Comparison of ENCODE assay signal across 22 mouse cellular contexts in the genomic region with DNA sequence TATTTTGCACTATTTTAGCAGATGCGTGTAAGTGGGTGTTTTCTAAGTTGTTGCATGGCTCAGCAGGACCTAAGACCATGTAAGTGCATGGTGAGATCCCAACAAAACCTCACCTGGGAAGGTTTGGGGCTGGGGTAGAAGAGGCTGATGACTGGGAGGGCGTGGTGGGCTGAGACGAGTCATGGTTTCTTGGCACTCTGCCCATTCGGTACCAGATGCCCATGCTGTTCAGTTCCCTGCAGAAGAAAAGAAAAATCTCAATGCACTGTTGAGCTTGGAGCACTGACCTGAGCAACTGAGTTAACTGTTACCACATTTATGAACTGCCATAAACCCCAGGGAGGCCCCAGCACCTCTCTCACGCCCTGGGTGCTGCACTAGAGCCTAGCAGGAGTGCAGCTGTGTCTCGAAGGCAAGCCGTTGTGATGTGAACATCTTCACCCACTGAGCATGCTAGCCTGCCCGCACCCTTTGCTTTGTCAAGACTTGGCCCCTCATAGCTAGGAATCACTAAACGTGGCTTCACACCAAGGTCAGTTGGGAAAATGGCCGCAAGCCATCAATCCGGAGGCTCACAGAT.
A peak's percentile ranks its signal among the peaks of the same experiment; 100 is the strongest.
DNase-seq lines count a peak whose midpoint lies in the region; ATAC-seq and TF ChIP-seq lines count a peak whose summit lies in the region.
"Had no signal": no experiment of that assay in that cellular context is flagged by ENCODE, and none has a peak within 500 bp of the region (broad histone marks: within the 10 kb centered on the region; RNA-seq: fewer than 3 reads in every experiment).

No protein-coding gene starts in this region.

- H3K4me3 ChIP-seq in hindbrain, embryonic 13.5 days: no peak overlapping the region
- no peak overlapping the region for H3K4me3 ChIP-seq in hindbrain, embryonic 11.5 days (ENCODE audit: low read depth, low read length)
- H3K4me3 ChIP-seq in thymus, adult 2 months (ENCODE audit: control insufficient read depth, insufficient read depth, low read length): no peak overlapping the region
- H3K4me3 ChIP-seq: embryonic facial prominence, embryonic 13.5 days; layer of hippocampus, adult 2 months; midbrain, embryonic 15.5 days; myocyte had no signal

- peaks cover 33% of the 10 kb centered on the region for H3K4me1 ChIP-seq in hindbrain, embryonic 13.5 days (replicated peaks)
- 0 out of 2 replicates have a peak, but pooled peaks cover 4% of the 10 kb centered on the region for H3K4me1 ChIP-seq in hindbrain, embryonic 11.5 days (replicated peaks; ENCODE audit: control insufficient read depth, insufficient read depth, low read length)
- H3K4me1 ChIP-seq in thymus, adult 2 months (replicated peaks; ENCODE audit: control insufficient read depth, insufficient read depth, low read length): peaks cover 49% of the 10 kb centered on the region

- peak overlapping the region; percentile 32; the same call in 1 of the 2 replicates for H3K27ac ChIP-seq in hindbrain, embryonic 13.5 days
- no peak overlapping the region for H3K27ac ChIP-seq in hindbrain, embryonic 11.5 days (ENCODE audit: low read depth, low read length)
- peak overlapping the region; percentile 70 for H3K27ac ChIP-seq in thymus, adult 2 months (ENCODE audit: control insufficient read depth, insufficient read depth, low read length)
- H3K27ac ChIP-seq: embryonic facial prominence, embryonic 13.5 days; layer of hippocampus, adult 2 months; midbrain, embryonic 15.5 days had no signal

- no peak for DNase-seq in hindbrain, embryonic 11.5 days (ENCODE audit: low spot score)
- DNase-seq in thymus, adult 2 months: no peak
- no peak for DNase-seq in thymus, postnatal 25 days
- no peak for DNase-seq in right cerebral cortex, adult 18-20 months
- DNase-seq: adrenal gland, adult 8-10 months; cerebellum, postnatal 10 days; forebrain, postnatal 0 days; heart, postnatal 14 days; kidney, adult 2 months; kidney, postnatal 10 days; layer of hippocampus, postnatal 36 days; lung, postnatal 10 days had no signal

- no peaks in the 10 kb centered on the region for H3K27me3 ChIP-seq in hindbrain, embryonic 13.5 days
- H3K27me3 ChIP-seq in hindbrain, embryonic 11.5 days (ENCODE audit: control insufficient read depth, insufficient read depth, low read length): no peaks in the 10 kb centered on the region
- no peaks in the 10 kb centered on the region for H3K27me3 ChIP-seq in thymus, adult 2 months (ENCODE audit: control insufficient read depth, insufficient read depth, low read length)
- H3K27me3 ChIP-seq: embryonic facial prominence, embryonic 13.5 days; midbrain, embryonic 15.5 days; Patski had no signal

- no peak overlapping the region for H3K4me2 ChIP-seq in hindbrain, embryonic 13.5 days
- H3K4me2 ChIP-seq in hindbrain, embryonic 11.5 days (replicated peaks; ENCODE audit: low read depth, low read length): no peak overlapping the region
- H3K4me2 ChIP-seq: embryonic facial prominence, embryonic 13.5 days; heart, embryonic 11.5 days; midbrain, embryonic 15.5 days had no signal

- TF ChIP-seq CTCF in thymus, adult 2 months (IDR thresholded peaks at IDR 0.05; ENCODE audit: borderline replicate concordance, control insufficient read depth, extremely low read depth, insufficient read depth, low read length, poor library complexity): no peak

- H3K9ac ChIP-seq in hindbrain, embryonic 13.5 days: no peak overlapping the region
- no peak overlapping the region for H3K9ac ChIP-seq in hindbrain, embryonic 11.5 days (ENCODE audit: low read depth, low read length)
- H3K9ac ChIP-seq: embryonic facial prominence, embryonic 13.5 days; forebrain, postnatal 0 days; midbrain, embryonic 15.5 days had no signal

- 87% methylated on average over 11 of the region's 11 CpGs for WGBS in hindbrain, embryonic 13.5 days
- WGBS in hindbrain, embryonic 11.5 days: 93% methylated on average over 11 of the region's 11 CpGs
- 79% methylated on average over 11 of the region's 11 CpGs for WGBS in thymus, adult 2 months

- H3K9me3 ChIP-seq in hindbrain, embryonic 13.5 days: no peaks in the 10 kb centered on the region
- no peaks in the 10 kb centered on the region for H3K9me3 ChIP-seq in hindbrain, embryonic 11.5 days (ENCODE audit: control insufficient read depth, low read length)
- H3K9me3 ChIP-seq: embryonic facial prominence, embryonic 13.5 days; midbrain, embryonic 15.5 days had no signal

- peaks cover 69% of the 10 kb centered on the region for H3K36me3 ChIP-seq in hindbrain, embryonic 13.5 days
- H3K36me3 ChIP-seq in hindbrain, embryonic 11.5 days (ENCODE audit: control insufficient read depth, insufficient read depth, low read length): peaks cover 10% of the 10 kb centered on the region
- H3K36me3 ChIP-seq in thymus, adult 2 months (ENCODE audit: control insufficient read depth, insufficient read depth, low read length): peaks cover 12% of the 10 kb centered on the region; the same call in 1 of the 2 replicates

- no peak for ATAC-seq in hindbrain, embryonic 13.5 days (ENCODE audit: low FRiP score)
- ATAC-seq in hindbrain, embryonic 11.5 days (ENCODE audit: low FRiP score): no peak
- ATAC-seq in erythroblast, adult 5-6 weeks (replicated peaks; ENCODE audit: low FRiP score, poor library complexity, severe bottlenecking): 0 out of 2 replicates have a peak, but pooled peaks have one; percentile 34
- no peak for ATAC-seq in megakaryocyte progenitor cell, adult 5-6 weeks (replicated peaks; ENCODE audit: poor library complexity)
- ATAC-seq: forebrain, postnatal 0 days; hindbrain, embryonic 16.5 days; midbrain, embryonic 15.5 days; Patski had no signal

- TF ChIP-seq POLR2A in thymus, adult 2 months (IDR thresholded peaks at IDR 0.05; ENCODE audit: control insufficient read depth, extremely low read depth, insufficient read depth, low read length, poor library complexity): no peak
